Mouse (Mus musculus): ENCODE data around the gene Fam71b.

DNA sequence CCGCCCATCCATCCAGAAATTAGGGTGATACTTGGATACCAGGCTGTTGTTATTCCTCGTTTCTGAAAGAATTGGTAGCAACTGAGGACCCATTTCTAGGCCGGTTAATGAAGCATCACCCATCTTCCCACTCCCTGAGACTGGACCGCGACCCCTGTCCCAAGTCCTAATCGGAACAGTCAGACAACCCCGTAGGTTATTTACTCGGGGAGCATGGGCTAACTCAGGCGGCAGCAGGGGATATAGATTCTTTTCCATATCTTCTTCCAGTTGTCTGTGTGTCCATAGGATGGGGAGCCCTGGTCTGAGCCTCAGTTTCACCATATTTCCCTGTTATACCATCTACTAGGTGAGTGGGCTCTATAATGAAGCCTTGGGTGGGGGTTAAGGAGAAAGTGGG, 32.5 kb upstream of the Fam71b start:
- TF ChIP-seq POLR2A (IDR thresholded peaks at IDR 0.05; ENCODE audit: low read depth, low read length) (no peak), CTCF (IDR thresholded peaks at IDR 0.05; ENCODE audit: extremely low read depth, insufficient read depth, insufficient read length, insufficient replicate concordance) (no peak)
